Mouse (Mus musculus): ENCODE measurements around the gene Dpysl5. TPM values are rescaled to one million over a fixed set of nuclear protein-coding genes. Genes with fewer than 3 reads are reported as not detected.
A peak's percentile ranks its signal among the peaks of the same experiment; 100 is the strongest.

The Dpysl5 gene
- polyA plus RNA-seq, 1 experiment from 2014 or later = 16.3 TPM

DNA sequence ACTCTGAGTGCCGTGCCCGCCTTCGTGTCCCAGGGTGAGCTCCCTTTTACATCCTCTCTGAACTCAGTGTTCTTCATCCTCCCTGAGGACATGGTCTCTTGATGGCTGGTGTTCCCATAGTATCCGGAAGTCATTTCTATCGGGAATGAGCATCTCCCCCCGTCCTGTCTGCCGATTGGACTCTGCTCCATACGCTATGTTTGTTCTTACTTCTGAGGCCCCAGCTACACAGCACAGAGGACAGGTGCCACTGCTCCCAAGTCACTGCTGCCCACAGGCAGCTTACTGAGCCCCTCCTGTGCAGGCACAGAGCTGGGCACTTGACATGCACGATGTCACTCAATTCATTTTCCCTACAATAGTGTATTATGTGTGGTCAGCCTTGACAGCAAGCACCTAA lies 57.7 kb downstream of the Dpysl5 start:
- Histone ChIP-seq H3K27ac (no peak overlapping the region), H3K36me3 (no peaks in the 10 kb centered on the region), H3K4me3 (no peak overlapping the region), H3K4me1 (peaks cover 11% of the 10 kb centered on the region), H3K4me2 (replicated peaks) (no peak overlapping the region), H3K9ac (no peak overlapping the region), H3K27me3 (peaks cover 5% of the 10 kb centered on the region; the same call in 1 of the 2 replicates), H3K9me3 (no peaks in the 10 kb centered on the region)
- WGBS = 77% methylated on average over 9 of the region's 9 CpGs
- ATAC-seq (ENCODE audit: insufficient number of reproducible peaks, insufficient read depth, low FRiP score, low TSS enrichment) = no peak

DNA sequence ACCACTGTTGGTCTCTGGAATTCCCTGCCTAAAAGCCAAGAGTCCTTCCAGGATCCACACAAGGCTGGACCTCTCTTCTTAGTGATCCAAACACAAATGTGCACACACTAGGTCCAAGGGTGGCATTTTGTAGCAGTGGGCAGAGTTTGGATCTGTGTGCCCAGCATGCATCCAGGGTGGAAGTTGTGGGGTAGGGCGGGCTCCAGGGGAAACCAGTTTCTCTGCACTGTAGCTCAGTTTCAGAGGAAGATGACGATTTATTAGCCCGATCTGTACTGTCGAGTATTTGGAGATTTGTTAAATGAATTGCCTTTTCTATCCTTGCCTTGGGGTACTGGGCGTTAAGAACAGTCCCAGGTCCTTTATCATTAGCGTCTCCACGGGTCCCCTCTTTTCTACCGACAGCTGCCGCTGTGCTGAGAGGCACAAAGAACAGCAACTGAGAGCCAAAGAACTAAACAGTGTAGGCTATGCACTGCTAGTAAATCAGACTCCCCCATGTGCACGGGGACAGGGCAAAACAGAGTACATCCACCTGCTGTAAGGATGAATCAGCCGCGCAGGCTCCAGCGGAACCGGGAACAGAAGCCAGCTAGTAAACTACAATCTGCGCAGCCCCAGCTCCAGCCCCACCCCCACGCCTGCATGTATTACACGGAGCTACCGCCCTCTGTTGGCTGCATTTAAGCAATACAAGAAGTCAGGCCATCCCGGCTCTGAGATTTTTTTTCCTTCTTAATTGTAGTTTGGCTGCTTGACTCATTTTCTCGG lies 63.4 kb downstream of the Dpysl5 start:
- ATAC-seq (ENCODE audit: insufficient number of reproducible peaks, insufficient read depth, low FRiP score, low TSS enrichment) = peak; percentile 65
- Histone ChIP-seq H3K4me2 (replicated peaks) (peak overlapping the region; percentile 57), H3K9ac (no peak overlapping the region), H3K4me3 (peak overlapping the region; percentile 31), H3K4me1 (0 out of 2 replicates have a peak, but pooled peaks cover 4% of the 10 kb centered on the region), H3K27ac (no peak overlapping the region), H3K9me3 (no peaks in the 10 kb centered on the region), H3K36me3 (no peaks in the 10 kb centered on the region), H3K27me3 (peaks cover 14% of the 10 kb centered on the region; the same call in 1 of the 2 replicates)
- 9% methylated on average over 20 of the region's 20 CpGs for WGBS

DNA sequence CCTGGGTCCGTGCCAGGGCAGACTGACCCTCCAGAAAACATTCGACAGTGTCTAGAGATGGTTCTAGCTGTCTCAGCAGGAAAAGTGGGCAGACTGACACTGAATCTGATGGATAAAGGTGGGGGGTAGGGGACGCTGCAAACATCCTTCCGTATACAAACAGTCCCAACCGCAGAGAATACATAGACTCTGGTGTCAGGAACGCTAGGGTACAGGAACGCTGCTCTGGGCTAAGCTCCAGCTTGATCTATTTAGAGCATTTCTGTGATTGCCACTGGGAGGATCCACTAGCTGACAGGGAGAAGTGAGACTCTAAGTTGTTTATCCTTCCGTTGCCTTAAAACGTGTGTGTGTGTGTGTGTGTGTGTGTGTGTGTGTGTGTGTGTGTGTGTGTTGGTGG lies 69.3 kb downstream of the Dpysl5 start:
- WGBS = 74% methylated on average over 9 of the region's 9 CpGs
- ATAC-seq (ENCODE audit: insufficient number of reproducible peaks, insufficient read depth, low FRiP score, low TSS enrichment) = no peak
- H3K4me3 ChIP-seq = no peak overlapping the region
- H3K4me1 ChIP-seq = no peaks in the 10 kb centered on the region
- no peak overlapping the region for H3K27ac ChIP-seq
- H3K4me2 ChIP-seq (replicated peaks) = no peak overlapping the region
- H3K9me3 ChIP-seq = no peaks in the 10 kb centered on the region
- H3K9ac ChIP-seq = no peak overlapping the region
- H3K36me3 ChIP-seq = no peaks in the 10 kb centered on the region
- H3K27me3 ChIP-seq = no peaks in the 10 kb centered on the region

DNA sequence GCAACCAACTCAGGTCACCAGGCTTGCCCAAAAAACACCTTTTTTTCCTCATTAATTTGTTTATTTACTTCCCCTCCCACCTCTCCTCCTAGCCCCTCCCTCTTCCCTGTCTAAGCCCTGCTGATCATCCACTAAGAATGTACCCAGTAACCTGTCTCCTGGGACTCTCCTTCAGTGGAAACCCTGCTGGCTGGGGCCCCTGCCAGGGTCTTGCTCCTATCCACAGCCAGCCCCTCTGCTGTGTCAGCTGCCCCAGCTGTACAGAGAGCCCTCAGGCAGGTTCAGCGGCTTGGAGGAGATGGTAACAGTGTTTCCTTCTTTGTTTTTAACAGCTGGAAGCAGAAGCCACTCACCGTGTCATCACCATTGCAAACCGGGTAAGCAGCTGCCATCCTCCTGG lies 69.8 kb downstream of the Dpysl5 start:
- H3K9ac ChIP-seq = no peak overlapping the region
- H3K9me3 ChIP-seq = no peaks in the 10 kb centered on the region
- H3K27ac ChIP-seq = no peak overlapping the region
- H3K36me3 ChIP-seq = no peaks in the 10 kb centered on the region
- WGBS = 41% methylated on average over 3 of the region's 3 CpGs
- H3K4me3 ChIP-seq = no peak overlapping the region
- no peak overlapping the region for H3K4me2 ChIP-seq (replicated peaks)
- H3K27me3 ChIP-seq = no peaks in the 10 kb centered on the region
- ATAC-seq (ENCODE audit: insufficient number of reproducible peaks, insufficient read depth, low FRiP score, low TSS enrichment) = no peak
- no peaks in the 10 kb centered on the region for H3K4me1 ChIP-seq

DNA sequence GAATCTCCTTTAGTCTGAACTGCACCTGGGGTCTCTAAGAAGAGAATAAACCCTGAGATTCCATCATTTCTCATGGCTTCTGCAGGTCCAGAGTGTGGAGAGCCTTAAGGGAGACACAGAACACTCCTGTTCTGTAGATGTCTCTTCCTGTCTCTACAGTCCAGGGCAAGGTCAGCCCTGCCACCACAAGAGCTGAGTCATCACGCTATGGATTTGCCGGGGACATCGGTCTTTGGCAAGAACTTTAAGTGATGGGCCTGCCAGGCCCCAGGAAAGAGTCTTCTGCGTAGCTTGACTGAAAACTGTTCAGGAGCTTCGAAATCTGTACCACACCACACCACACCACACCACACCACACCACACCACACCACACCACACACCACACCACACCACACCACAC lies 76.0 kb downstream of the Dpysl5 start:
- H3K9me3 ChIP-seq = no peaks in the 10 kb centered on the region
- no peak overlapping the region for H3K4me2 ChIP-seq (replicated peaks)
- H3K36me3 ChIP-seq = no peaks in the 10 kb centered on the region
- no peaks in the 10 kb centered on the region for H3K27me3 ChIP-seq
- H3K4me3 ChIP-seq = no peak overlapping the region
- H3K4me1 ChIP-seq = no peaks in the 10 kb centered on the region
- WGBS = 85% methylated on average over 5 of the region's 5 CpGs
- H3K9ac ChIP-seq = no peak overlapping the region
- no peak overlapping the region for H3K27ac ChIP-seq
- no peak for ATAC-seq (ENCODE audit: insufficient number of reproducible peaks, insufficient read depth, low FRiP score, low TSS enrichment)

DNA sequence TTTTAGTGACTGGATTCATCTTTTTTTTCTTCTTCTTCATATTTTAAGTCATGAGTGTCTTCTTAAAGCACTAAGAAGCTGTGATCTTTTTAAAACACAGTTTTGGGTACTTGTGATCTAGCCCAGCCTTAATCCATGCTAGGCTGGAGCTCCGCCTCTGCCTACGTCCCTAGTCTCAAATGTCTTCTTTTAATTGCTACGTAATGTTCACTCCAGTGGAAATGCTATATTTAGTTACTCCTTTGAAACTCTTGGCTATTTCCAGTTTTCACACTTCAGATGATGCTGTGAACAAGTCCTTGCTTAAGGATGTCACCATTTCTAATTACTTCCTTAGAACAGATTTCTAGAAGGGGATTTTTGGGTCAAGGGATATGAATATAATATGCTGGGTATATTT lies 78.7 kb downstream of the Dpysl5 start:
- Histone ChIP-seq H3K4me2 (replicated peaks) (no peak overlapping the region), H3K27me3 (no peaks in the 10 kb centered on the region), H3K9me3 (no peaks in the 10 kb centered on the region), H3K4me1 (no peaks in the 10 kb centered on the region), H3K27ac (no peak overlapping the region), H3K36me3 (no peaks in the 10 kb centered on the region), H3K9ac (no peak overlapping the region), H3K4me3 (no peak overlapping the region)
- ATAC-seq (ENCODE audit: insufficient number of reproducible peaks, insufficient read depth, low FRiP score, low TSS enrichment) = no peak
- WGBS = 69% methylated on average over 3 of the region's 3 CpGs

DNA sequence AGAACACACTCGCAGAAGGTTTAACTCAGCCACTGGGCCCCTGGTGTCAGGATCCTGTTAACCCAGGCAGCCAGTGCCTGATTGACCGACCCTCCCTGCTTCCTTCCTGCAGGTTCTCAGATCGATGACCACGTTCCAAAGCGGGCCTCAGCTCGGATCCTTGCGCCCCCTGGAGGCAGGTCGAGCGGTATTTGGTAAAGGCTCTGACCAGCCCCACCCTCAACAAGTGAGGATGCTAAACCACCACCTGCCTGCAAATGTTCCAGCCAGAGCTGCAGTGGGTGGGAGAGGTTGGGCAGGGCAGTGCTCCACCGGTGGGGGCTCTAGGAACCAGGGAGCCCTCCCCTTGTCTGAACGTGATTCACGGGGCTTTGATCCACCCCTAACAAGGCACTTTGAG lies 84.8 kb downstream of the Dpysl5 start:
- ATAC-seq (ENCODE audit: insufficient number of reproducible peaks, insufficient read depth, low FRiP score, low TSS enrichment) = no peak
- Histone ChIP-seq H3K9me3 (no peaks in the 10 kb centered on the region), H3K27me3 (no peaks in the 10 kb centered on the region), H3K27ac (no peak overlapping the region), H3K4me3 (no peak overlapping the region), H3K9ac (no peak overlapping the region), H3K36me3 (no peaks in the 10 kb centered on the region), H3K4me2 (replicated peaks) (no peak overlapping the region), H3K4me1 (no peaks in the 10 kb centered on the region)
- 14% methylated on average over 12 of the region's 12 CpGs for WGBS

DNA sequence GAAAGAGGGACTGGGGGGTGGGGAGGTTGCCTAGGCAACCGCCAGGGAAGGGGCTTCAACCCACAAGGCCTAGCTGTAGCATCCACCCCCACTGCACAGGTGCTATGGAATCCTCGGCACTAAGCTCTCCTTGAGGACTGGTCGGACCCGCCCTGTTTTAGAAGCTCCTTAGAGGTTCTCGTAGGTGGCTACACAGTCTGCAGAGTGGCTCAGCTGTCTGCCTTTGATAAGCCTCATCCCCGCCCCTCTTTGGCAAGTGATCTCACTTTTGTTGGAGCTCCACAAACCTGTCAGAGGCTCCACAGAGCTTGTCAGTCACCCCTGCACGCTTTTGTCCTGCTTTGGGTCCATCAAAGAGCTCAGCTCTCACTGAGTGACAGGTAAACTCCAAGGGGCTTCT lies 86.1 kb downstream of the Dpysl5 start:
- Histone ChIP-seq H3K4me3 (no peak overlapping the region), H3K27ac (no peak overlapping the region; the same call in 1 of the 2 replicates), H3K4me2 (replicated peaks) (no peak overlapping the region), H3K36me3 (no peaks in the 10 kb centered on the region), H3K27me3 (no peaks in the 10 kb centered on the region), H3K9ac (no peak overlapping the region), H3K9me3 (no peaks in the 10 kb centered on the region), H3K4me1 (no peaks in the 10 kb centered on the region)
- ATAC-seq (ENCODE audit: insufficient number of reproducible peaks, insufficient read depth, low FRiP score, low TSS enrichment) = no peak; the same call in 1 of the 2 replicates
- 58% methylated on average over 7 of the region's 7 CpGs for WGBS

DNA sequence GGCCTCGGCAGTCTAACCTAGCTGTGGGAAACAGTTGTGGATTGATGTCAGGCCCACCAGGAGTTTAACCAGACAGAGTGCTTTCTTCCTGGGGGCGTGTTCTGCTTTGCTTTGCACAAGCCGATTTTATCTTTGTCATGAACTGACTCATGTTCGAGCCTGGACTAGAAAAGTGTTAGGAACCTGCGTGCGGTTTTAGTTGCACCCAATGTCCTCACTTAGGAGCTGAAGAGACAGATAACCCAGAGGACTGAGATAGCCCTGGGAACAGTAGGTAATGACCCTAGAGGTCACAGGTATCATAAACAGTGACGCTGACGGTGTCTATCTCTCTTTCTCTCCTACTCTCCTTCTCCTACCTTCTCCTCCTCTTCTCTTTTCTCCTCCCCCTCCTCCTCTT lies 86.6 kb downstream of the Dpysl5 start:
- 77% methylated on average over 8 of the region's 8 CpGs for WGBS
- Histone ChIP-seq H3K4me1 (no peaks in the 10 kb centered on the region), H3K9me3 (no peaks in the 10 kb centered on the region), H3K27ac (no peak overlapping the region), H3K27me3 (no peaks in the 10 kb centered on the region), H3K4me3 (no peak overlapping the region), H3K9ac (no peak overlapping the region), H3K4me2 (replicated peaks) (no peak overlapping the region), H3K36me3 (no peaks in the 10 kb centered on the region)
- no peak for ATAC-seq (ENCODE audit: insufficient number of reproducible peaks, insufficient read depth, low FRiP score, low TSS enrichment)

DNA sequence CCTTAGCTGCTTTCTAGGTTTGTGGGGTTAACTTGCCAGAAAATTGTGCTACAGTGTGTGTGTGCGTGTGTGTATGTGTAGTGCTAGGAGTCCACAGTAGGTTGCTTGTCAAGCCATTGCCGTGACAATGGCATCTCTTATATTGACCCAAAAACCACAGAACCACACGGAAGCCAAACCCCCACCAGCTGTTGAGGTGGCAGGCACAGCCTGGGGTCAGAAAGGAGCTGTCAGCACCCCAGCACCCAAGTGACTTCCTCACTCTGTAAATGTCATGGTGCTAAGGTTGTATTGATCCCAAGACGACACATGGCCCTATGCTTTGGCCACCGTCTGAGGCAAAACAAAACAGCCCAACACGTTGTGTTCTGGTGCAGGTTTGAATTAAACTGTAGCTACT lies 87.6 kb downstream of the Dpysl5 start:
- Histone ChIP-seq H3K27me3 (no peaks in the 10 kb centered on the region), H3K4me3 (no peak overlapping the region), H3K36me3 (no peaks in the 10 kb centered on the region), H3K9me3 (no peaks in the 10 kb centered on the region), H3K9ac (no peak overlapping the region), H3K4me2 (replicated peaks) (no peak overlapping the region), H3K27ac (no peak overlapping the region), H3K4me1 (no peaks in the 10 kb centered on the region)
- WGBS = 73% methylated on average over 6 of the region's 6 CpGs
- no peak for ATAC-seq (ENCODE audit: insufficient number of reproducible peaks, insufficient read depth, low FRiP score, low TSS enrichment)

DNA sequence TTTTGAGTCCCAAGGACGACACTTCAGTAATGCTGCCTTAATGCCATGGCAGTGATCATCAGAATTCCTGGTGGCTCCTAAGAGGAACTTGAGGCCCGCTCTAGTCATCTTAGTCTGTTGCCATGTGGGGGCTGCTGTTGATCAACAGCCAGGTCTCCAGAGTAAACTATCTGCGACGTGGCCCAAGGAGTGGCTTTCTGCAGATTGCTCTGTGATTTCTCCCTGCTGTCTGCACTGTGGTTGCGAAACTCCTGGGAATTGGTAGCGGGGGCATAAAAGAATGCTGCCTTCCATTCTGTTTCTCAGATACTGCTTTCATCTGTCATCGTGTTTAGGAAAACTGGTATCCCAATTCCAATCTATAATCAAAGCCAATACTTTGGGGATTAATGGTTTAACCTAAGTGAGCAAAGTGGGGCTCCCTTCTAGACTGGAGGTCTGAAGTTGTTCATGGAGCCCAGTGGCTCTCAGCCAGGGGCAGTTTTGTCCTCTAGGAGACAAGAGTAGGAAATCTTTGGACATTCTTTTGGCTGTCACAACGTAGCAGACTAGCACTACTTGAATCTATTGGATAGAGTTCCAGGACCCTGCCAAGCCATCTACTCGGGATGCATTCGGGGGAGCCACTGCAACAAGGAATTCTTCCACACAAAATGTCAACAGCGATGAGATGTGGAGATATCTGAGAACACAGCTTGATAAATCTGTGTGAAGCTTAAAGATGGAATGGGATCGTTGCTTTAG lies 91.5 kb downstream of the Dpysl5 start:
- Histone ChIP-seq H3K27ac (no peak overlapping the region), H3K36me3 (no peaks in the 10 kb centered on the region), H3K9me3 (no peaks in the 10 kb centered on the region), H3K4me1 (no peaks in the 10 kb centered on the region), H3K9ac (no peak overlapping the region), H3K4me3 (no peak overlapping the region), H3K27me3 (no peaks in the 10 kb centered on the region), H3K4me2 (replicated peaks) (no peak overlapping the region)
- ATAC-seq (ENCODE audit: insufficient number of reproducible peaks, insufficient read depth, low FRiP score, low TSS enrichment) = no peak
- whole genome bisulfite sequencing = 80% methylated on average over 12 of the region's 12 CpGs

DNA sequence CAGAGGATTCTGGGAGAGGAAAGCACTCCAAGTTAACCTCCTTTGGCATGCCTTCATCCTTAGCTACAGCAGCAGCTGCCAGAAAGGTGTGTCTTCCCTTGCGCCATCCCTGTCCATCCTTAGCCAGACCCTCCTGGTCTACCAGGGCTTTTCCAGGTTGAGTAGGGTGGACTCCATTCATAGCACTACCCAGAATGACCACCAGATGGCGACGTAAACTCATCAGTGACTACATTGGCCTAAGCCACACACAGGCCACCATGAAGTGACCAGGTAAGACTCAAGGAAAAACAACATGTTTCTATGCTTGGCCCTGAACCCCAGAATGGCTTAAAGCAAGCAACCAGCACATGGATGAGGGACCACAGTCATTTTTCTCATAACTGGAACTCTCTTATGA lies 94.7 kb downstream of the Dpysl5 start:
- Histone ChIP-seq H3K4me3 (no peak overlapping the region), H3K4me2 (replicated peaks) (no peak overlapping the region), H3K27me3 (no peaks in the 10 kb centered on the region), H3K27ac (no peak overlapping the region), H3K9ac (no peak overlapping the region), H3K36me3 (no peaks in the 10 kb centered on the region), H3K4me1 (no peaks in the 10 kb centered on the region), H3K9me3 (no peaks in the 10 kb centered on the region)
- ATAC-seq (ENCODE audit: insufficient number of reproducible peaks, insufficient read depth, low FRiP score, low TSS enrichment) = peak; percentile 65; the same call in 1 of the 2 replicates
- 5% methylated on average over 3 of the region's 3 CpGs for WGBS

Data from embryonic facial prominence, embryonic 12.5 days (tissue).